Mouse (Mus musculus) thymus, postnatal 25 days (tissue): ENCODE results near the gene Fshr.
"Not testable (repeated sequence)": the region's sequence is repeated elsewhere in the genome, so short reads cannot be mapped to it uniquely, and the experiment has no call there.

ENCODE experiments used
- DNase-seq: peaks from one replicate; pipeline ENCODE4 v3.0.0; 2022

Gene Fshr

GRCm38 (mm10) chr17:89200575-89200974 lies at the start of gene Fshr:
TSS of gene Fshr (minus strand) at chr17:89200675.
- no peak for DNase-seq

DNA sequence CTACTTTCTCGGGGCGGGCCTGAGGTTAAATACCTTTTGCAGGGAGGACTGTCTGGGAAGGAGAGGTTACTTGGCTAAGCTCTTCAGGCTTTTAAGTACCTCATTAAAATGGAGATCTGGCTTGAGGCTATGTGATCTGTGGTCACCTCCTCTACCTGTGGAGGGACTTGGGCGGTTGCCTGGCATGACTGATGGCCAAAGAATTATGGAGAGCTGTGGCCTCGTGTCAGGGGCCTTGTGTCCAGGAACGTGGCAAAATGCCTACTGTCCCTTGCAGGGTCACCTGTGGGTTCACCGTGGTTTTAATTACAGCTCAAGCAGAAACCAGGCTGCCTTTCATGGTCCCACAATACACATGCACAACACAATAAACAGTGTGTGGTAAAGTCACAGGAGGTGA lies 1.7 kb upstream of the Fshr start:
- DNase-seq, result no peak

DNA sequence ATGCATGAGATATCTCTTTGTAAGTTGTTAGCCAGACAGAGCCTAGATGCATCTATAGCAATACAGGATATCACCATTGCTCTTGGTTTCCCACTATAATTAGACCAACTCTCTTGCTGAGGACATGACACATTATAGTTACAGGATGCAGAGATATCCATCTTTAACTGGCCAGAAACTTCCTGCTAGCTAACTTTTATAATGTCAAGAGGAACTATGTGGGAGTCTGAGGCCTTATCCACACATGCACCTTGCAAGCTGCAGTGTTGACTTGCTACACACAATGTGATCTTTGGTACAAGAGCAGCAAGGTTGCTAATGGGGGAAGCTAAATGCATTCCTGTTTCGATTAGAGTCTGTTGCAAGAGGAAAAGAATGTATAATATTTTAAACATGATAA lies 26.9 kb downstream of the Fshr start:
- DNase-seq, result no peak

DNA sequence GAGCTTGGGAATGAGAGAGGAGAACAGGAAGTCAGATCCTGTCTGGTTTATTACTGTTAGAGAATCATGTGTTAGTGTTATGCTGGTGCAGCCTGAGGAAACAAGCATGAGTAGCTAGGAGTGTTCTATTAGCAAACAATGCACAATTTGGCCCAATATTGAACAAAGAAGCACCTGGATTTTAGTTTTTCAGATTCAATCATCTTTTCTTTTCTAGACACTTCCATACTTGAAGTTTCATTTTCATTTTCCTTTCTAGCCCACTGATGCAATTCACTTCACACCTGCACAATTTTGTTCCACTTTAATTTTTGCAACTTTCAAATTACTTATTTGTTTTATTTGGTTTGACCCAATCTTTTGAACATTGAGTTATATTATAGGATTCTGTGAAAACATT lies 35.7 kb downstream of the Fshr start:
- no peak for DNase-seq

DNA sequence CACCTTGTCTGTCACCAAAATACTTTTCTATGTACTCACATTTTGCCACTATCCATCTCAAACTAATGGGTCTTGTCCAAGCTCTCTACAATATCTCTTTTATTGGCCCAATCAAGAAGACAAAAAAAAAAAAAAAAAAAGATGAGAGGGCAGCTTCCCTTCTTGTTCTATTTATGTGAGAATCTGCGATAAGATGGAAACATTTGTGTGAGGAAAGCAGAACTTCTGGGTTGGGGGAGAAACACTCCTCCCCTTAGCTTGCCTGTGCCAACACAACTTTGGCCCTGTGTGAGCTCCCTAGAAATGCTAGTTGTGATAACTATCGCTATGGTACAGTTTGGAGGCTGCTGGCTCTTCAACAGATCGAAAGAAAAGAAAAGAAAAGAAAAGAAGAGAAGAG lies 38.0 kb downstream of the Fshr start:
- no peak for DNase-seq

- DNase-seq, result not testable (repeated sequence)
These were observed 41.1 kb downstream of the Fshr start for GRCm38 (mm10) chr17:89159343-89159742.

GRCm38 (mm10) chr17:89144806-89145205 lies 55.7 kb downstream of the Fshr start:
- DNase-seq, result no peak

DNA sequence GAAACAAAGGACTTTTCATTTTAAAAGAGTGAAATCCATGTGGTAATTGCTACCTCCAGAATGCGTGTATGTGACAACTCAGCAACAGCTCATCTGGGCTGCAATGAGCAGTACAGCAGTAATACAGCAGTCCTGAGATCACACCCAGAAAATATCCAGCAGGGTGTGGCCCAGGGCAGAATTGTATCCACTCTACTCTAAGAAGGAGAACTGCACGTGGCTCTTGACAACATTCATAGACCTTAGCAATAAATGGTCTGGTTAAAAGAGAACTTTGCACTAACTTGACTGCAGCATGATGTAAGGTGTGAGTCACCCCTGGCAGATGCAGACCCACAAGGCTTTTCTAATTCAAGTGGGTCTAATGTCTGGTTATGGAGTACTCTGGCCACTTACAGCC lies 80.5 kb downstream of the Fshr start:
- no peak for DNase-seq

DNA sequence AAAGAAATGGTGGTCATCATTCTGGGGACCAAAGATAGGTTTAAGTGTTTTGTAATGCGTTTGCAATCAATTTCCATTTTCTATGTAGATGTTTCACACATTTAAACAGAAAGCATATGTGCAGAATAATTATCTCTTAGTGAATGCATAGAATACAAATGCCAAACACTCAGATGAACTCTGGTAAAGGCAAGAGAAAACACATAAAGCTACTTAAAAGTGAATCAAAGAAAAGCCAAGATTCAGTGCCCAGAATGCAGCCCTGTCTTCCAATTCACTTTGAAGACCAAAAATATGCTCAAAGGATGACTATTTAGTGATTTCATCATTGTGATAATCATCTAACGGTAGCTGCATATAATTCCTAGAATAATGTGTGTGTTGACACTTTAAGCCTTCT lies 81.2 kb downstream of the Fshr start:
- no peak for DNase-seq

- DNase-seq, result no peak
These were observed 86.5 kb downstream of the Fshr start for GRCm38 (mm10) chr17:89113944-89114343.

- DNase-seq, result no peak
These were observed 99.6 kb downstream of the Fshr start for GRCm38 (mm10) chr17:89100719-89101350.

DNA sequence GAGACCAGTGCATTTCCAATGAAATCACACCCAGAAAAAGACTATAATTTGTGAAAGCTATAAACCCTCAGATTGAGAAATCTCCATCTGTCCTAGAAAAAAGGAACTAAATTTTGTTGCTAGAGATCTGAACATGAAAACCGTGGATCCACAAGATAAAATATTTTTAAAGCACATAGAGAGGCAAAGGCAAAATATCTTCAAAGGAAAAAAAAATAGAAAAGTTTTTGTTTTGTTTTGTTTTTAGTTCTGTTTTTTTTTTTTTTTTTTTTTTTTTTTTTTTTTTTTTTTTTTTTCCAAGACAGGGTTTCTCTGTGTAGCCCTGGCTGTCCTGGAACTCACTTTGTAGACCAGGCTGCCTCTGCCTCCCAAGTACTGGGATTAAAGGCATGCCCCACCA lies 100.7 kb downstream of the Fshr start:
- not testable (repeated sequence) for DNase-seq

DNA sequence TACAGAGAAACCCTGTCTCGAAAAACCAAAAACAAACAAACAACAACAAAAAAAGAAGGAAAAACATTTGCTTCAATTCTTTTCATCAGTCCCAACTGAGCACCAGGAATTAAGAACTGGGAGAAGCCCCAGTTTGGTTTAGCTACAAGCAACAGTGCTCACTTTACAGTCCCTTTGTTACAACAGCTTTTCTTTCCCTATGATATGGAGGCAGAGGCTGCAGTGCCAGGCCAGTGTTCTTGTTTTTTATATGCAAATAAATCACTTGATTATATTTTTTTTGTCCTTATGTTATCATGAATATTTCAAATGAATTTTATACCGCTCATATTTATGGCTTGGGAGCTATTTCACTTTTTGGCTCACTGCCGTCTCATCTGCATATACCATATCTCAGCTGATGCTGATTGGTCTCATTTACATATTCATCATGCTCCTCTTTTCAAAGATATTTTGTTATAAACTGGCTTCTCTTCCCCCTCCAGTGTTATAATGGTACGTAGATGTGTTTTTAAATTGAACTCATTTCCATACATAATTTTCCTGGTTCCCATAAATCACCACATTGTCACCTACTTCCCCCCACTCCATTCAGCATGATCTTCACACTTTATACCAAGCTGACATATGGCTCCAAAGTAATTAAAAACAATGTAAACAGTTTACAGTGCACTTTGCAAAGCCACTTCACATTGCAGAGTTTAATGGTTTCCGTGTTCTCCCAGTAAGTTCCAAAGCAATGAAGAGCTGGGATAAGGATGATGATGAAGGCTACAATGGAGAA lies 110.6 kb downstream of the Fshr start:
- DNase-seq, result no peak

DNA sequence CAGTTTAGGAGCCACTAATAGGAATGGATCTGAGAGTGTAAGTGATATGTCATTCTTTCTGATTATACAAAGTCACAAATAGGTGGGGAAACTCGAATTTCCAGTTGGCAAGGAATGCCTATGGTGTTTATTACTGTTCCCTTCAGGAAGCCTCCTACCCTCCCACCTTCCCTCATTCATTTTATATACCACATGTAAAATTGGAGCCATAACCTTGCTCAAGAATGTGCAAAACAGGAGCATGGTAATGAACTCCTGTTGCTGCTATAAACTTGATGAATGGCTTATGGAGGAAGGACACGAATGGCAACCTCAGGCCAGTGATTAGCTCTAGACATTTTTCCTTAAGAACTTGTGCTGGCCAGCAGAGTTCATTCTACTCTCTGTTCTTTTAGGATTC lies 117.6 kb downstream of the Fshr start:
- DNase-seq, result no peak

DNA sequence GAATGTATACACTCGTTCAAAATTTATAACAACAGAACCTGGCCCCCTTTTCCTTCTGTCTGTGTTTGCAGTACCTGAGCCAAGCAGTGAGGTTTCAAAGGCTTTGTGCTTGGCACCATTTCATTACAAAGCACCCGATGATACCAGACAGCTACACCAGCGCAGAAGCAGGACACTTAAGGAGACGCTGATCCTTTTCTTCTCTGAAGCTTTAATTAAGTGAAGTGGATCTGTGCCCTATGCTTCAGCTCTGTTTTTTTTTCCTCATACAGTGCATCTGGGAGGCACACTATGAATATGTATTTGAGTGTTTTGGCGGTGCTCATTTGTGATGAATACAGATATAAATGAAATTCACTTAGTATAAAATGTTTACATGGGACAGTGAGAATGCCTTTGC lies 120.8 kb downstream of the Fshr start:
- DNase-seq, result no peak

DNA sequence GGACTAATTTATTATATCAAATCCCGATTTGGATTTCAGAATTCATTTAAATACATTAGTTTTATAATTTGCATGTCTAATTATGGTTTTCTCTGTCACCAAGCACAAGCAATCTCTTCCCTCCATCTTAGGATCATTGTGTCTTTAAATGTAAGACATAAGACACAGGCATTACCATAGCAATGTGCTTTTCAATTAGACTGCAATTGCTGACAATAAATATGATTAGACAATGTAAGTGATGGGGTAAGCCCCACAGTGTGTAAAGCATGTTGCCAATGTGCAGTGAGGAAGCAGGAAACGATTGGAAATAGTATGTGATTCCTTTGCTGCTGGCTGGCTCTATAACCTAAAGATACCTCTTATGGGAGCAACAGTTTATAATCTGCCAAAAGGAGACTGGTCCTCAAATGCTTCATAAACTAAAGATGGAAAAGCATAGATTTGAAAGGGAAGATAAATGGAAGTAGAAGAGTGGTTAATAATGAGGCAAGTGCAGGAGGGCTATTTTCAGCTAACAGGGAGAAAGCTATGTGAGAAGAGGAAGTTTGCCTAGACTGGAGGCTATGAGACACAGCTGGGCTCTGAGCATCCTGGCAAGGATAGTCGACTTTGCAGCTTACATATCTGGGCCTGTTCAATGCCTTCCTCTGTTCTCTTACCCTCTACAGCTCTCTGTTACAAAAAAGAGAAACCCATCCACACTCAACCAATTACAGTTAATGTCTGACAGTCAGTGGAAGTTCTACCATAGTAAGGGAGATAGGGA lies 136.0 kb downstream of the Fshr start:
- no peak for DNase-seq

DNA sequence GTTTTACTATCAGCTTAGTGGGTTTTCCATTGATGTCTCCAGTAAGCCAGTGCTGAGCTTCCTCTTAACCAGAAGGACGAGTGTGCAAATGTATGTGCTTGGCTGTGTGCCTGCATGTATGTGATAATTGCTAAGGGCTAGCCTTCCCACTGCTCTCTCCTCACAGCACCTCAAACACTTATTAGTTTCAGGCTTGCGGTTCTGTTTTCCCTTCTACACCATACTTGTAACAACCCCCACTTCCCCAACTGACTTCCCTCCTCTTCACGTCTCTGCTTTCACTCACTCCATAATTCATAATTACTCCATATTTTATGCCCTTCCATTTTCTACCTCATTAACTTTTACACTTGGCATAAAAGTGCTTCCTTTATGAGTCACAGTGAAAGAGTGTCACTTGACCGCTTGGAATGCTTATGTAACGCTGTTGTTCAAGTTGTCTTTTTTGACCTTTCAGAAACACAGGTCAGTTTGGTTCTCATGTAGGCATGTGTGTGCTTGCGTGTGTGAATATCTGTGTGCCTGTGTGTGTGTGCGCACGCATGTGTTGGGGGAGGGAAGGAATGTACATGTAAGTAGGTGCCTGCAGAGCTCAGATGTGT lies 138.0 kb downstream of the Fshr start:
- no peak for DNase-seq

GRCm38 (mm10) chr17:89051031-89051563 lies 149.4 kb downstream of the Fshr start:
- DNase-seq, result no peak

- no peak for DNase-seq
These were observed 151.4 kb downstream of the Fshr start for GRCm38 (mm10) chr17:89049071-89049470.

DNA sequence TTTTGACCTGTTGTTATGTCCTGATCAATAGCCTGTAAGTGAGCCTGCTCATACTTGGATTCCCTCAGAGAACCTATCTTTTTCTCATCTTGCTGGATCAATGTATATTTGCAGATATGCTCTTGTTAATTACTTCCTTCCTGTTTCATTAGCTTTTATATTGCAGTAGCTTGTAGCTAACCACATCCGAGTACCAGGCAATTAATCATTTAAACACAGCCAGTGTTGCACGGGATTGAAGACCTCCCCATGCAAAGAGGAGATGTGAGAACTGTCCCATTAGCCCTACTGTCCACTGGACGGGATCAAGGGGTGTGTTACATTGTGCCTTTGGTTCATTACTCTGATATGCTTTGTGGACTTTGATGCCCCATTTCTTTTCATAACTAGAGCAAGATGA lies 154.5 kb downstream of the Fshr start:
- DNase-seq, result no peak

DNA sequence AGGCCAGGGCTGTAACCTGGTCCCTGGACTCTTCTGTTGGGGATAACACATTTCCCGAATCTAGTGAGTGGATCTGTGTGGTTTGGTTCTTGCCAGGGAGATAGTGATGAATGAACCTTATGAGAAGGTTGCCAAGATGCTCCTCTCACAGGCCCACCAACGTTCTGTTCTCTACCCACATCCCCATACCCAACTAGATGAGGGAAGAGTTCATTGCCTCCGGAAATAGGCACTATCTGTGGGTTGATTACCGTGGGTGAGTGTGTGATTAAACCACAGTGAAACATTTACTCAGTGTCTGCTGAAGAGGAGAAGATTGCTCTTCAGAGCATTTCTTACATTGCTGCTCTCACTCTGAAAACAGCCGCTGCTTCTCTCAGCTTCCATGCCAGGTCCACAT lies 163.8 kb downstream of the Fshr start:
- DNase-seq, result no peak

GRCm38 (mm10) chr17:89036049-89036448 lies 164.4 kb downstream of the Fshr start:
- DNase-seq, result no peak

- DNase-seq, result no peak
These were observed 165.8 kb downstream of the Fshr start for GRCm38 (mm10) chr17:89034627-89035026.
